Mouse (Mus musculus) layer of hippocampus, postnatal 25 days (tissue): Measurements from ENCODE around the gene Rwdd2a. TPM values are rescaled to one million over a fixed set of nuclear protein-coding genes. Genes with fewer than 3 reads are reported as not detected.
A peak's percentile ranks its signal among the peaks of the same experiment; 100 is the strongest.

Experiments
- DNase-seq, 2 experiments: peaks; one replicate each; pipeline ENCODE4 v3.0.0; 2022; ENCODE audit warnings: mixed read lengths in 2 of 2, low spot score in 1 of 2; ENCODE audit errors: extremely low spot score in 1 of 2
- total RNA-seq, 2 experiments: library from RNA; stranded (reverse); gene quantifications; 2 replicates each; pipeline ENCODE4 v1.2.3; 2021

Rwdd2a gene
- 10 to 100 TPM; 26.0 to 30.7 TPM for total RNA-seq

GRCm38 (mm10) chr9:86571540-86572135 lies at the start of gene Rwdd2a, which contains the start of gene Pgm3:
Gene Rwdd2a (plus strand): TSS chr9:86571991.
Gene Pgm3 (minus strand): TSS chr9:86571842.
- DNase-seq: peak; percentile 88 to 90

GRCm38 (mm10) chr9:86522335-86522734 lies 49.5 kb upstream of the Rwdd2a start:
- no peak for DNase-seq

DNA sequence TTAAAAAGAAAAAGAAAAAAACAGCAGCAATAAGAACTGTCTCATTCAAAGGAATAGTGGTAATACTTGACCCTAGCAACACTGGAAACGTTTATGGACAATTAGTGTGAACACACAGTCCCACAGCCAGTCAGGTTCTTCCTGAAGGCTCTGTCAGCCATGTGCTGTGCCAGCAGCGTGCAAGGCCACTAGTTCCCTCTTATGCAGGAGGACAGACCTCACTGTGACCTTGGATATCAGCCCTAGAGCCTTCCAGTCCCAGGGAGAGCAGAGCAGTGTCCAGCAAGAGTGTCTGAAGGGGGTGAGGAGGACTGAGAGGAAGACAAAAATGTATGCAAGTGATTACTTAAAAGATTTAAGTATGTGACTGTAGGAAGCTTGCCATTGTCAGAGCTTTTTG lies 46.2 kb upstream of the Rwdd2a start:
- no peak for DNase-seq

GRCm38 (mm10) chr9:86534071-86534470 lies 37.7 kb upstream of the Rwdd2a start:
- DNase-seq: no peak

- no peak for DNase-seq
These were observed 28.3 kb upstream of the Rwdd2a start for GRCm38 (mm10) chr9:86543451-86543850.

- no peak for DNase-seq
These were observed 27.2 kb upstream of the Rwdd2a start for GRCm38 (mm10) chr9:86544559-86544958.

GRCm38 (mm10) chr9:86549637-86550162 lies 22.1 kb upstream of the Rwdd2a start:
- DNase-seq: no peak

DNA sequence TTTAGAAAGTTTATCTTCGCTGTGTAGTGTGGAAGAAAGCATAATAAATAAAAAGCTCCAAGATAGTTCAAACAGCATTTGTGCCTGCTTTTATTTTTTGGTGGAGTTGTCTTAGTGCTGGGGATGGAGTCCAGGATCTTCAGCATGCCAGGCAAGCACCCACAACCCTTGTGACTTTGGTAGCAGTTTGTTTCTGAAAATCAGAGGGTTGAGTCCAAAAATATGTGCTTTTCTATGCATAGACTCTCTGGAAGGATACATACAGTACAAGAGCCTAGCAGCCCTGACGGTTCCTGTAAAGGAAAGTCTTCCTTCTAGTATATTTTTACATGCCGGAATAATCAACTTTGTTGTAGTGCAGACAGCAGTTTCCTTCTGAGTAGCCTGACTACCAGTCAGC lies 21.1 kb upstream of the Rwdd2a start:
- no peak for DNase-seq

DNA sequence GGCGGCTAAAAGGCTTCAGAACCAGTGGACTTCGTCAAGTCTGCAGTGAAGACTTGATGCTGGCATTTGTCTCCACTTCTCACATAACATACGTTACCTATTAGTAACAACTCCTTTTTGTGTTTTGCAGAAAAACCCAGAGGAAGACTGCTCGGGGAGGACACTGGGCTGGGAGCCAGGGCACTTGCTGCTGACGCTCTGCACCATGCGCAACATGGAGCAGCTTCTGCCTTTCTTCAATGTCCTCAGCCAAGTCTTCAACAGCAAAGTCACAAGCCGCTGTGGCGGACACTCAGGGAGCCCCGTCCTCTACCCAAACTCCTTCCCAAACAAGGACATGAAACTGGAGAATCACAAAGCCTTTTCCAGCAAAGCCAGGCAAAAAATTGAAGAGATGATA lies 17.9 kb upstream of the Rwdd2a start:
- DNase-seq: no peak

DNA sequence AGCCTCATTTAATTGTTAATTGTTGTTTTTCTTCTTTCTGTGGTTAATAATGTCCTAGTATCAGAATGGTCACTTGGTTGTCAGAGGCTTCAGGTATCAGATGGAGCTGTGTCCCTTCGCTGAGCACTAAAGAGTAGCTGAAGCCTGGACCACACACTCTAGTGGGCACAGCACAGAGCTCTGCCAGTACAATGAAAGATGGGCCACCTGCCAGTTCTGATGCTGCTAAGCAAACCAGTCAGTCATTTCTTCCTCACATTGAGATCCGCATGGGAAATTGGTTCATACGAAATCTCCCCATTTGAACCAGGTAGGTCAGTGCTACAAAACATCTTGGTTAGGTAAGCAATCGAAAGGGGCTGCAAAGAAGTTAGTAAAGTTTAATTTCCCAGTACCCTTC lies 17.1 kb upstream of the Rwdd2a start:
- DNase-seq: no peak

DNA sequence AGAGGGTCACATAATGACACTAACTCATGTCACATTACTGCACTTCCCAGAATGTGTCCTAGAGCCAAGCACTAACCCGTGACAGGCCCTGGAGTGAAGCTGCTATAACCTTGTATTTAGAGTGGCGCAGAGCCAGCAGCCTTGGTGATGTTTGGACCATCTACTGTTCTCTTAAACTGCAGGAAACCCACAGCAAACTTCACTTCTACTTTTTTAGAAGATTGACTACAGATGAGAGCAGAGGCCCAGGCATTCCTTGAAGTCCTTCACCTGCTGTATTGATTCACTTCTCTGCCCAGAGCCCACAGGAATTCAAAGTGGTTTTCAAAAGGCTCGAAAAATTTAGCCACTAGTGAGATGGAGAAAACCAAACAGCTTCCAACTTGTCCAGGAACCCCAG lies 11.2 kb upstream of the Rwdd2a start:
- DNase-seq: no peak

- DNase-seq: no peak
These were observed 2.4 kb upstream of the Rwdd2a start for GRCm38 (mm10) chr9:86569314-86569910.

- no peak for DNase-seq
These were observed 1.4 kb upstream of the Rwdd2a start for GRCm38 (mm10) chr9:86570261-86570890.

DNA sequence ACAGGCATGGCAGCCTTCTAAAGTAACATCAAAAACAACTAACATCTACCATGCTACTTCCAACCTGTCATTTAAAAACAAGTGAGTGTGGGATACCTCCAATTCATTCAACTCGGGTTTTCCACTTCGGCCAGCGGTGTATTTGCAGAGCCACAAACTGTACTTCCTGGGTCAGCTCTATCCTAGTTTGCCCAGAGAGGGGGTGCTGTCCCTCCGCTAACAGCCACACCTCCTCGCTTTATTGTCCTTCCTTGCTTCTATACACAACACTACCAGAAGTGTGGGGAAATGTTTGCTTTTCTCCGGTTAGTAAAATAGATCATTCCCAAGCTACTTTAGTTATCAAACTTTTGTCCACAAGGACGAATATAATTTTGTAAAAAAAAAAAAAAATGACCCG lies 845 bp upstream of the Rwdd2a start:
- no peak for DNase-seq

DNA sequence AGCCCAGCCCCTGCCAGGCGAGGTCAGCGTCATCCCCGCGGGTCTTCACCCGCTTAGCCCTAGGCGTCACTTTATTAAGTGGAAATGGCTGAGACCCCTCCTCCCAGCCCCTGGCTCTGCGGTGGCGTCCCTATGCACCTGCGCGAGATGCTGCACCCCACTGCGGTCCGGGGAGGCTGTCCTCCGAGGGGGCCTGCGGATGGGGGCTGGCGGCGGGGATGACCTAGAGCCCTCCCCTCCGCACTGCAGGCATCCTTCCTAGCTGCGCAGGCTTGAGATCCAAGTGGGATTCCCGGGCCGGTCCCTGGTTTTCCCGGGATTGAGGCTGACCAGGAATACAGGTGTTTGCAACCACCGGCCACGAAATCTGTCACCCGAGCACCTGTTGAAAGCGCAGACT lies 405 bp downstream of the Rwdd2a start:
- DNase-seq: no peak

- DNase-seq: peak; percentile 53 to 88
These were observed 973 bp downstream of the Rwdd2a start for GRCm38 (mm10) chr9:86572636-86573291.

GRCm38 (mm10) chr9:86573616-86574303 lies 2.0 kb downstream of the Rwdd2a start:
- no peak for DNase-seq

- DNase-seq: no peak
These were observed 3.4 kb downstream of the Rwdd2a start for GRCm38 (mm10) chr9:86575178-86575577.

GRCm38 (mm10) chr9:86579657-86580056 lies 7.9 kb downstream of the Rwdd2a start:
- DNase-seq: no peak

GRCm38 (mm10) chr9:86583740-86584139 lies 11.9 kb downstream of the Rwdd2a start:
- DNase-seq: peak; percentile 44 to 72
